Mouse (Mus musculus) forebrain, postnatal 0 days (tissue): ENCODE measurements around the gene Timmdc1. TPM values are rescaled to one million over a fixed set of nuclear protein-coding genes. Genes with fewer than 3 reads are reported as not detected.

Experiments used
- ATAC-seq: fragments of 200-750 bp; cut with Nextera tagmentation; 2 replicates; pipeline ENCODE4 v1.8.0; 2017; ENCODE audit warnings: mild to moderate bottlenecking, moderate library complexity
- DNase-seq: peaks from one replicate; pipeline ENCODE4 v3.0.0-alpha.2; 2015
- H3K27ac ChIP-seq: fragments of 300-500 bp; sonication (generic); 2 replicates; pipeline ENCODE4 v1.5.1; 2014; ENCODE audit warnings: low read depth, mild to moderate bottlenecking, antibody characterized with exemption, low read length, moderate library complexity, mixed read lengths
- H3K27me3 ChIP-seq: fragments of 300-500 bp; sonication (generic); 2 replicates; pipeline ENCODE4 v1.6.1; 2014; ENCODE audit warnings: mild to moderate bottlenecking, low read length, mixed read lengths; ENCODE audit not compliant: insufficient read depth
- H3K36me3 ChIP-seq: fragments of 300-500 bp; sonication (generic); 2 replicates; pipeline ENCODE4 v1.6.1; 2014; ENCODE audit warnings: mild to moderate bottlenecking, moderate library complexity; ENCODE audit not compliant: insufficient read depth
- H3K4me1 ChIP-seq: fragments of 300-500 bp; sonication (generic); 2 replicates; pipeline ENCODE4 v1.6.1; 2014; ENCODE audit warnings: antibody characterized with exemption; ENCODE audit not compliant: insufficient read depth
- H3K4me2 ChIP-seq: fragments of 300-500 bp; sonication (generic); 2 replicates; pipeline ENCODE4 v1.6.1; 2014; ENCODE audit warnings: low read depth, mild to moderate bottlenecking, moderate library complexity
- H3K4me3 ChIP-seq: fragments of 300-500 bp; sonication (generic); 2 replicates; pipeline ENCODE4 v1.5.1; 2014; ENCODE audit warnings: low read depth, low read length, mixed read lengths
- H3K9ac ChIP-seq: fragments of 300-500 bp; sonication (generic); 2 replicates; pipeline ENCODE4 v1.6.1; 2014; ENCODE audit warnings: mild to moderate bottlenecking
- H3K9me3 ChIP-seq: fragments of 300-500 bp; sonication (generic); 2 replicates; pipeline ENCODE4 v1.6.1; 2016; ENCODE audit warnings: low read length
- CTCF ChIP-seq: sonication (generic); IDR thresholded peaks from 2 replicates; pipeline ENCODE4 v1.5.1; 2016; ENCODE audit warnings: antibody characterized with exemption, control low read depth, low read depth
- WGBS: fragments of 180-500 bp; shearing (Covaris S2); extraction: QIAGEN DNeasy Blood & Tissue Kit; methylation state at CpG from one replicate; pipeline ENCODE4 v1.1.7; 2014; 5-methylcytosine and 5-hydroxymethylcytosine counted together
- polyA plus RNA-seq: library from polyadenylated mRNA; unstranded; fragments of >200 nt; fragmentation: Nextera tagmentation; extraction: Ambion mirVana; gene quantifications from 2 replicates; pipeline ENCODE4 v1.2.1, GENCODE M21; 2015
- total RNA-seq: library from RNA; depleted of rRNA; stranded (reverse); fragments of >200 nt; gene quantifications from 2 replicates; pipeline ENCODE4 v1.2.3, GENCODE M21; 2014

Gene Timmdc1
- total and polyA plus RNA-seq, 2 experiments from 2014 or later, result 27.2 to 30.3 TPM

DNA sequence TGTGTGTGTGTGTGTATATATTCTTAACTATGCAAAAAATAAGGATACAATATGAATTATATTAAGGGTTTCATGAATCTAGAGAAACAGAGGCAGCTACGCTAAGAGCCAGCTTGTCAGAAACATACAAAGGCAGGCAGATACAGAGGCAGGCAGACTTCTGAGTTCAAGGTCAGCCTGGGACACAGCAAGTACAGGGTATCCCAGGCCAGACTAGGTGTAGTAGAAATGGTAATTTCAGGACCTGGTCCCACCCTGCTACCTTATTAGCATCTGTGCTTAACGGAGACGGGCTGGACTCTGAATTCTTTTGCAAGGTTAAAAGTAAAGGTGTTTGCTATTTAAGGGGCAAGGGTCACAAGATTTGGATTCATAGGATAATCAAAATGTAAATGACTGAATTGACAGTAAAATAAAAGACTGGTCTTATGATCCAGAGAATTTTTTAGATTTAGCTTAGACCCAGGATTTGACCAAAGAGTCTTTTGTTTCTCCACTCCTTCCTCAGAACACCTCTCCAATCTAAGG lies 35.8 kb upstream of the Timmdc1 start, which contains the start of gene Tmem39a:
Gene Tmem39a, plus strand, starts transcription at position 478 of the 528 bp plus-strand sequence.
- TF ChIP-seq CTCF, result no peak
- Histone ChIP-seq H3K4me2 (no peak within 1 kb of the TSS), H3K9ac (no peak within 1 kb of the TSS), H3K9me3 (no peaks in the 10 kb centered on the region), H3K4me3 (no peak within 1 kb of the TSS), H3K27ac (no peak within 1 kb of the TSS), H3K4me1 (no peaks in the 10 kb centered on the region), H3K36me3 (no peaks in the 10 kb centered on the region), H3K27me3 (peaks cover 8% of the 10 kb centered on the region)
- ATAC-seq, result no peak
- DNase-seq, result no peak
- 83% methylated on average over 3 of the region's 3 CpGs for WGBS

DNA sequence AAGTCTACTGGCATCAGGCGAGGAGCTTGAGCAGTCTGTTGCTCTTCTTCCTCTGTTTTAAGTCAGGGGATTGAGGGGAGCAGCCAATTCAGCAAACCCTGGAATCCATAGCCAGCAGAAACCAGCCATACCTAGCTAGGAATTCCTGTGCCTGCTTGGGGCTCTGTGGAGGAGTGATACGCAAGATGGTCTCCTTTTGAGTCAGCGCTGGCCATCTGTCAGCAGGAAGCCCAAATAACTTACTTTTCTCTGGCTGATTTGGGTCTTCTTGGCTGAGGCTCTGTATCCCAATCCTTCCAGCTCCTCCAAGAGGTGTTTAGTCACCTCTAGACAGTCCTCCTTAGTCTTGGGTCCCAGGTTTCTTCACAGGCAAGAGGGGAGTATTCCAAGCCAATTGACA lies 33.5 kb upstream of the Timmdc1 start:
- no peaks in the 10 kb centered on the region for H3K9me3 ChIP-seq
- H3K4me2 ChIP-seq, result no peak overlapping the region
- ATAC-seq (no peak), DNase-seq (no peak)
- no peaks in the 10 kb centered on the region for H3K36me3 ChIP-seq
- 84% methylated on average over 3 of the region's 3 CpGs for WGBS
- no peaks in the 10 kb centered on the region for H3K4me1 ChIP-seq
- H3K9ac ChIP-seq, result no peak overlapping the region
- no peak overlapping the region for H3K27ac ChIP-seq
- no peak overlapping the region for H3K4me3 ChIP-seq
- peaks cover 10% of the 10 kb centered on the region for H3K27me3 ChIP-seq
- no peak for TF ChIP-seq CTCF

DNA sequence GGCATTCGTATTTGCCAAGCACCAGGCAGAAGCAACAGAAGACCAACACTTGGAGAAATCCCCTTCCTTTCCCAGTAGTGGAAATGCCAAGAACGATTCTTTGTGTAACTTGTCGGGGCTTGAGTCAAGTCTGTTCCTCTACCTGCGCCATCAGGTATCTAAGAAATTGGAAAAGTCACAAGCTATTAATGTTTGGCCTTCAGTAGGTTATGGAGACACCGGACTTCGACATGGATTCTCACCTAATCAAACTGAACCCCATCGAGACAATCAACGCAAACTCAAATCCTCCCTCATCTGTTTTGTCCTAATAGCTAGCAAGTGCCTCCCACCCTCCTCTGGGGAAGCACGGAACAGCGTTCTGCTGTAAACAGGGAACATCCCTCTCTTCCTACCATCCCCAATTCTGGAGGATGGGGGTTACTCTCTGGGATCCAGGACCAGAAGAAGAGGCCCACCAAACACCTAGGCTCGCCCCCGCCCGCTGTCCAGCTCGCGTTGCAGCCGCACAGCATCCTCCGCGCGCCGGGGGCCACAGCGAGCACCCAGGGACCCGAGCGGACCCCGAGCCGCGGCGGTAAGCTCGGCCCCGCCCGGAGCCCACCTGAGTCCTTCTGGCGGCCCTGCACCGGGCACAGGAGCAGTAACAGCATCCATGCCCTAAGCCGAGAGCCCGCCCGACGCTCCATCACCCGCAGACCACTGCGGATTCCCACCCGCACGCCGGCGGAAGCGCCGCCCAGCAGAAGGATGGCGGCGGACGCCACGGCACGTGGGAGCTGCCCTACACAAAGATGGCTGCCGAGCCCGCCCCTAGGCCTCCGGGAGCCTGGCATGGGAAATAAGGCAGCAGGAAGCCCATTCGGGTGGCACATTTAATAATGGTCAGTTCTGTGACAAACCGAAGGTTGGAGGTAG lies 27.3 kb upstream of the Timmdc1 start, which contains the start of gene Poglut1:
Gene Poglut1, minus strand, starts transcription at position 780 of the 918 bp plus-strand sequence.
- peak; percentile 99 for ATAC-seq
- H3K9ac ChIP-seq, result peak within 1 kb of the TSS; percentile 98
- H3K9me3 ChIP-seq, result no peaks in the 10 kb centered on the region
- 0 out of 2 replicates have a peak, but pooled peaks have one; percentile 11 for TF ChIP-seq CTCF
- peak within 1 kb of the TSS; percentile 72 for H3K4me2 ChIP-seq
- H3K36me3 ChIP-seq, result 0 out of 2 replicates have a peak, but pooled peaks cover 6% of the 10 kb centered on the region
- WGBS, result 2% methylated on average over 54 of the region's 54 CpGs
- peaks cover 14% of the 10 kb centered on the region for H3K4me1 ChIP-seq
- H3K27me3 ChIP-seq, result peaks cover 6% of the 10 kb centered on the region; the same call in 1 of the 2 replicates
- H3K4me3 ChIP-seq, result peak within 1 kb of the TSS; percentile 98
- peak; percentile 91 for DNase-seq
- H3K27ac ChIP-seq, result peak within 1 kb of the TSS; percentile 87

DNA sequence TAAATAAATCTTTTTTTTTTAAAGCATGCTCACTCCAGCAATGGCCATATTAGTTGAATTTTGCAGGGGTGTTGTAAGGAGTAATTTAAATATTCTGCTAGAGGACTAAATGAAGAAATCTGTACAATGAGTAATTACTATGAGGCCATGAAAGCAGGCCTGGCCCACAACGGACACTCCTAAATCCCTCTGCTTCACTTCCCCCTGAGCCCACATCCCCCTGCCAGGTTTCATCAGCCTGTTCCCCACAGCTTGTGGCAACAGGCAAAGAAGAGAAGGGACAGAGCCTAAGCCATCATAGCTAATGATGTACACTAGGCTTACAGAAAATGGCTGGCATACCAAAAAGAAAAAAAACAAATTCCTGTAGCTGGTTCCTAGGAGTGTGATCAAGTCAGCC lies 25.5 kb upstream of the Timmdc1 start:
- peaks cover 14% of the 10 kb centered on the region for H3K4me1 ChIP-seq
- 100% methylated on average over 1 of the region's 1 CpGs for WGBS

DNA sequence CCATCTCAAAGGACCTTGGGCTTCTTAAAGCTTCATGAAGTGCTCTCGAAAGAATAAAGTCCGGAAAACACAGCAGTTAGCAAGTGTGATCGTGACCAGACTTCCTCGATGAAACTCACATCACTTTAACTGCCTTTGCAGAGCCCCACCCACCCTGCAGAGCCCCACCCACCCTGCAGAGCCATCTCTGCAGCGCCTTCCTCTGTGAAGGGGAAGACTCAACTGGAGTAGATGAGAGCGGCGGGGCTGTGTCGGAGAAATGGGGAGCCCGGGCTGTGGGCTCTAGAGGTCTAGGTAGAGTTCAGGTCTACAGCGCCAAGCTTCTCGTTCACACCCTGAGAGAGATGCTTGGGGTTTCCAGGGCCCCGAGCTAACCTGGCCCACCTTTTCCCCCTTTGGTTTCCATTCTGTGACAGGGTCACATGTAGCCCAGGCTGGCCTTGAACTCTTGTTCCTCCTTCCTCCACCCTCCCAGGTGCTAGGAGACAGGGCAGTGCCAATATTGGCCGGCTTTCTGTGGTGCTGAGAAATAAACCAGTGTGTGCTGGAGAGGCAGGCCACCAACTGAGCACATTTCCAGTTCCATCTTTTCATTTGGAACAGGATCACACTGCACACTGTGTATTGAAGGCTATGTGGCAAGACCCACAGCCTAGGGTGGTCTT lies 16.4 kb upstream of the Timmdc1 start:
- ATAC-seq (no peak), DNase-seq (no peak)
- peaks cover 67% of the 10 kb centered on the region for H3K36me3 ChIP-seq
- TF ChIP-seq CTCF, result no peak
- no peak overlapping the region for H3K4me3 ChIP-seq
- H3K27me3 ChIP-seq, result no peaks in the 10 kb centered on the region
- H3K9me3 ChIP-seq, result no peaks in the 10 kb centered on the region
- no peak overlapping the region for H3K27ac ChIP-seq
- H3K4me2 ChIP-seq, result no peak overlapping the region
- WGBS, result 89% methylated on average over 13 of the region's 13 CpGs
- H3K9ac ChIP-seq, result no peak overlapping the region
- no peaks in the 10 kb centered on the region for H3K4me1 ChIP-seq

More for the DNA sequence above, 25.5 kb upstream of the Timmdc1 start:
- Histone ChIP-seq H3K27ac (no peak overlapping the region), H3K4me3 (no peak overlapping the region), H3K36me3 (peaks cover 12% of the 10 kb centered on the region; the same call in 1 of the 2 replicates), H3K4me2 (0 out of 2 replicates have a peak overlapping the region, but pooled peaks have one; percentile 72), H3K27me3 (no peaks in the 10 kb centered on the region; the same call in 1 of the 2 replicates), H3K9ac (no peak overlapping the region), H3K9me3 (no peaks in the 10 kb centered on the region)
- no peak for TF ChIP-seq CTCF
- DNase-seq, result no peak
- ATAC-seq, result no peak

DNA sequence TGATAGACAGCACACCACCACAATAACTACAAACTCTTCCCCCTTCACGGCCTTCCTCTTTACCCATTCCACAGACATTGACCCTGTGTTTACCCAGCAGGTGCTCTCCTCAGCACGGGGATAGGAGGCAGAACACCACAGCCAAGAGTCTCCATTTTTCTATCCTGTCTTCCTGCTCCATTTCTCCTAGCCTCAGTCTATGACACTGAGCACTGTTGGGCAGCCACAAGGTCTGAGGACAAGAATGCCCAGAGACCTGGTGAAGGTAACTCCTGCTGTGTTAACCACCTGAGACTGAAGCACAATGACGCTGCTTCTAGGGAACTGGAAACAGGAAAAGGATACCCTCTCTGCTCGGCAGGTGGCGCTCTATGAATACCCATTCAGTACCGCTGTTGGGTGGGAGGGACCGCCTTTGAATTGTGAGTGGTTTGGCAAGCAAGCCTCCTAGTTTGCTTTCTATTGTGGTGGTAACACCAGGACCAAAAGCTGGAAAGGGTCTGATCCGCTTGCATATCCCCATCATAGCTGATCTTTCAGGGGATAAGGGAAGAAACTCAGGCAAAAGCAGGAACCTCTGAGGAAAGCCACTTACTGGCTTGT lies 14.2 kb upstream of the Timmdc1 start:
- Histone ChIP-seq H3K27me3 (no peaks in the 10 kb centered on the region), H3K36me3 (peaks cover 69% of the 10 kb centered on the region), H3K9ac (no peak overlapping the region), H3K27ac (no peak overlapping the region), H3K4me2 (no peak overlapping the region), H3K9me3 (no peaks in the 10 kb centered on the region), H3K4me3 (no peak overlapping the region), H3K4me1 (no peaks in the 10 kb centered on the region)
- 38% methylated on average over 8 of the region's 8 CpGs for whole genome bisulfite sequencing
- peak; percentile 84 for TF ChIP-seq CTCF
- ATAC-seq, result peak; percentile 66
- peak; percentile 84 for DNase-seq
